Mouse (Mus musculus) splenic B cell, adult 2 months (primary cell): ENCODE measurements at regions not wholly inside any gene's neighbourhood (a gene's known extent, or its start where the extent isn't known, plus 50 kb on each side); places are given as distances from the start of the nearest gene placed in this dataset.

ENCODE experiments used
- DNase-seq: peaks from one replicate; pipeline ENCODE4 v3.0.0-alpha.2; 2011; ENCODE audit warnings: low read depth, low spot score
- H3K27me3 ChIP-seq: 2 replicates; pipeline ENCODE4 v1.6.1; 2012; ENCODE audit warnings: mild to moderate bottlenecking, low read length, moderate library complexity, mixed read lengths; ENCODE audit not compliant: control insufficient read depth, poor library complexity, insufficient read depth, severe bottlenecking
- H3K36me3 ChIP-seq: 2 replicates; pipeline ENCODE4 v1.6.1; 2012; ENCODE audit warnings: mild to moderate bottlenecking, low read length, moderate library complexity, mixed read lengths; ENCODE audit not compliant: control insufficient read depth, poor library complexity, insufficient read depth, severe bottlenecking

- no peaks in the 10 kb centered on the region for H3K27me3 ChIP-seq
- no peak for DNase-seq
- H3K36me3 ChIP-seq = no peaks in the 10 kb centered on the region
Observed at GRCm38 (mm10) chr2:48417000-48417596, 396.8 kb upstream of the Acvr2a start.

- no peak for DNase-seq
- Histone ChIP-seq H3K27me3 (no peaks in the 10 kb centered on the region), H3K36me3 (no peaks in the 10 kb centered on the region)
Observed at GRCm38 (mm10) chr2:48420791-48421190, 393.1 kb upstream of the Acvr2a start.

- no peak for DNase-seq
- Histone ChIP-seq H3K27me3 (no peaks in the 10 kb centered on the region), H3K36me3 (no peaks in the 10 kb centered on the region)
Observed at GRCm38 (mm10) chr2:48423861-48424442, 390.0 kb upstream of the Acvr2a start.

GRCm38 (mm10) chr2:48424562-48424961 lies 389.3 kb upstream of the Acvr2a start:
- no peaks in the 10 kb centered on the region for H3K36me3 ChIP-seq
- no peaks in the 10 kb centered on the region for H3K27me3 ChIP-seq
- DNase-seq = no peak

GRCm38 (mm10) chr2:48425200-48426090 lies 388.5 kb upstream of the Acvr2a start:
- Histone ChIP-seq H3K27me3 (no peaks in the 10 kb centered on the region), H3K36me3 (no peaks in the 10 kb centered on the region)
- no peak for DNase-seq

GRCm38 (mm10) chr2:48432545-48432944 lies 381.4 kb upstream of the Acvr2a start:
- no peak for DNase-seq
- Histone ChIP-seq H3K36me3 (no peaks in the 10 kb centered on the region), H3K27me3 (no peaks in the 10 kb centered on the region)

- Histone ChIP-seq H3K36me3 (no peaks in the 10 kb centered on the region), H3K27me3 (no peaks in the 10 kb centered on the region; the same call in 1 of the 2 replicates)
- no peak for DNase-seq
Observed at GRCm38 (mm10) chr2:48441296-48441990, 372.5 kb upstream of the Acvr2a start.

- no peak for DNase-seq
- Histone ChIP-seq H3K36me3 (no peaks in the 10 kb centered on the region), H3K27me3 (no peaks in the 10 kb centered on the region; the same call in 1 of the 2 replicates)
Observed at GRCm38 (mm10) chr2:48441991-48442544, 371.8 kb upstream of the Acvr2a start.

GRCm38 (mm10) chr2:48445898-48446604 lies 367.9 kb upstream of the Acvr2a start:
- no peaks in the 10 kb centered on the region for H3K36me3 ChIP-seq
- no peak for DNase-seq
- no peaks in the 10 kb centered on the region; the same call in 1 of the 2 replicates for H3K27me3 ChIP-seq

- no peaks in the 10 kb centered on the region; the same call in 1 of the 2 replicates for H3K27me3 ChIP-seq
- H3K36me3 ChIP-seq = no peaks in the 10 kb centered on the region
- DNase-seq = no peak
Observed at GRCm38 (mm10) chr2:48446617-48447016, 367.3 kb upstream of the Acvr2a start.

GRCm38 (mm10) chr2:48449165-48449842 lies 364.6 kb upstream of the Acvr2a start:
- Histone ChIP-seq H3K27me3 (no peaks in the 10 kb centered on the region; the same call in 1 of the 2 replicates), H3K36me3 (no peaks in the 10 kb centered on the region)
- DNase-seq = no peak

- Histone ChIP-seq H3K36me3 (no peaks in the 10 kb centered on the region), H3K27me3 (no peaks in the 10 kb centered on the region)
- no peak for DNase-seq
Observed at GRCm38 (mm10) chr2:48456072-48457040, 357.6 kb upstream of the Acvr2a start.

GRCm38 (mm10) chr2:48457117-48457516 lies 356.8 kb upstream of the Acvr2a start:
- H3K27me3 ChIP-seq = no peaks in the 10 kb centered on the region
- DNase-seq = no peak
- H3K36me3 ChIP-seq = no peaks in the 10 kb centered on the region
